Mouse (Mus musculus) retina, postnatal 1 day (tissue): ENCODE measurements around the gene Cep85l.

Source experiments
- DNase-seq: peaks from one replicate; pipeline ENCODE4 v3.0.0-alpha.2; 2012

The Cep85l gene

GRCm38 (mm10) chr10:53394923-53395629, 15.3 kb upstream of the Cep85l start:
- DNase-seq, result peak; percentile 55

GRCm38 (mm10) chr10:53388227-53388920, 8.6 kb upstream of the Cep85l start:
- no peak for DNase-seq

GRCm38 (mm10) chr10:53385438-53385837, 5.7 kb upstream of the Cep85l start:
- DNase-seq, result no peak

GRCm38 (mm10) chr10:53384896-53385295, 5.1 kb upstream of the Cep85l start:
- DNase-seq, result no peak

GRCm38 (mm10) chr10:53382696-53383365, 3.1 kb upstream of the Cep85l start:
- DNase-seq, result no peak

- DNase-seq, result peak; percentile 79
Observed at GRCm38 (mm10) chr10:53378981-53379708, 602 bp downstream of the Cep85l start.

- DNase-seq, result no peak
Observed at GRCm38 (mm10) chr10:53378296-53378695, 1.5 kb downstream of the Cep85l start.

GRCm38 (mm10) chr10:53377096-53377495, 2.7 kb downstream of the Cep85l start:
- DNase-seq, result peak; percentile 24

GRCm38 (mm10) chr10:53373885-53374578, 5.7 kb downstream of the Cep85l start:
- DNase-seq, result no peak

- DNase-seq, result no peak
Observed at GRCm38 (mm10) chr10:53367265-53367664, 12.5 kb downstream of the Cep85l start.

- no peak for DNase-seq
Observed at GRCm38 (mm10) chr10:53364311-53364710, 15.4 kb downstream of the Cep85l start.

GRCm38 (mm10) chr10:53359016-53359415, 20.7 kb downstream of the Cep85l start:
- no peak for DNase-seq

- DNase-seq, result no peak
Observed at GRCm38 (mm10) chr10:53353665-53354064, 26.1 kb downstream of the Cep85l start.

- DNase-seq, result no peak
Observed at GRCm38 (mm10) chr10:53349254-53349653, 30.5 kb downstream of the Cep85l start.

- DNase-seq, result peak; percentile 80
Observed at GRCm38 (mm10) chr10:53347787-53348755, 31.7 kb downstream of the Cep85l start.

GRCm38 (mm10) chr10:53346916-53347315, 32.8 kb downstream of the Cep85l start:
- DNase-seq, result no peak

- DNase-seq, result peak; percentile 70
Observed at GRCm38 (mm10) chr10:53346506-53346905, 33.2 kb downstream of the Cep85l start.

- no peak for DNase-seq
Observed at GRCm38 (mm10) chr10:53345508-53345907, 34.2 kb downstream of the Cep85l start.

GRCm38 (mm10) chr10:53343865-53344264, 35.9 kb downstream of the Cep85l start:
- peak; percentile 11 for DNase-seq

- DNase-seq, result no peak
Observed at GRCm38 (mm10) chr10:53343384-53343783, 36.4 kb downstream of the Cep85l start.

- no peak for DNase-seq
Observed at GRCm38 (mm10) chr10:53342166-53342728, 37.5 kb downstream of the Cep85l start.
